Mouse (Mus musculus) forebrain, embryonic 16.5 days (tissue): ENCODE measurements around the gene Uspl1. TPM values are rescaled to one million over a fixed set of nuclear protein-coding genes. Genes with fewer than 3 reads are reported as not detected.

Experiments
- ATAC-seq: fragments of 200-750 bp; cut with Nextera tagmentation; 2 replicates; pipeline ENCODE4 v1.8.0; 2017; ENCODE audit warnings: mild to moderate bottlenecking, moderate library complexity
- H3K27ac ChIP-seq: fragments of 300-500 bp; sonication (generic); 2 replicates; pipeline ENCODE4 v1.5.1; 2014; ENCODE audit warnings: low read length, control low read depth
- H3K27me3 ChIP-seq: fragments of 300-500 bp; sonication (generic); replicated peaks from 2 replicates; pipeline ENCODE4 v1.6.1; 2014; ENCODE audit warnings: low read length; ENCODE audit not compliant: control insufficient read depth, insufficient read depth
- H3K36me3 ChIP-seq: fragments of 300-500 bp; sonication (generic); 2 replicates; pipeline ENCODE4 v1.6.1; 2014; ENCODE audit not compliant: control insufficient read depth, insufficient read depth
- H3K4me1 ChIP-seq: fragments of 300-500 bp; sonication (generic); replicated peaks from 2 replicates; pipeline ENCODE4 v1.6.1; 2014; ENCODE audit warnings: low read length; ENCODE audit not compliant: control insufficient read depth, insufficient read depth
- H3K4me2 ChIP-seq: fragments of 300-500 bp; sonication (generic); 2 replicates; pipeline ENCODE4 v1.6.1; 2014; ENCODE audit warnings: mild to moderate bottlenecking, low read length, control low read depth
- H3K4me3 ChIP-seq: fragments of 300-500 bp; sonication (generic); replicated peaks from 2 replicates; pipeline ENCODE4 v1.5.1; 2014; ENCODE audit warnings: mild to moderate bottlenecking, low read length, control low read depth
- H3K9ac ChIP-seq: fragments of 300-500 bp; sonication (generic); replicated peaks from 2 replicates; pipeline ENCODE4 v1.6.1; 2014; ENCODE audit warnings: low read depth, low read length, control low read depth
- H3K9me3 ChIP-seq: fragments of 300-500 bp; sonication (generic); 2 replicates; pipeline ENCODE4 v1.6.1; 2016; ENCODE audit warnings: low read length; ENCODE audit not compliant: control insufficient read depth
- WGBS: fragments of 180-500 bp; shearing (Covaris S2); extraction: QIAGEN DNeasy Blood & Tissue Kit; methylation state at CpG from one replicate; pipeline ENCODE4 v1.1.7; 2014; 5-methylcytosine and 5-hydroxymethylcytosine counted together
- polyA plus RNA-seq: library from polyadenylated mRNA; unstranded; fragments of >200 nt; fragmentation: Nextera tagmentation; extraction: Ambion mirVana; gene quantifications from 2 replicates; pipeline ENCODE4 v1.2.1, GENCODE M21; 2015

The Uspl1 gene
- polyA plus RNA-seq, 1 experiment from 2014 or later = 56.0 TPM

GRCm38 (mm10) chr5:149202941-149203340 lies 18.8 kb downstream of the Uspl1 start:
- Histone ChIP-seq H3K9ac (no peak overlapping the region), H3K4me2 (no peak overlapping the region), H3K27ac (no peak overlapping the region), H3K4me3 (no peak overlapping the region), H3K9me3 (no peaks in the 10 kb centered on the region), H3K36me3 (peaks cover 31% of the 10 kb centered on the region), H3K27me3 (no peaks in the 10 kb centered on the region), H3K4me1 (no peaks in the 10 kb centered on the region)
- 77% methylated on average over 5 of the region's 5 CpGs for WGBS
- no peak for ATAC-seq

DNA sequence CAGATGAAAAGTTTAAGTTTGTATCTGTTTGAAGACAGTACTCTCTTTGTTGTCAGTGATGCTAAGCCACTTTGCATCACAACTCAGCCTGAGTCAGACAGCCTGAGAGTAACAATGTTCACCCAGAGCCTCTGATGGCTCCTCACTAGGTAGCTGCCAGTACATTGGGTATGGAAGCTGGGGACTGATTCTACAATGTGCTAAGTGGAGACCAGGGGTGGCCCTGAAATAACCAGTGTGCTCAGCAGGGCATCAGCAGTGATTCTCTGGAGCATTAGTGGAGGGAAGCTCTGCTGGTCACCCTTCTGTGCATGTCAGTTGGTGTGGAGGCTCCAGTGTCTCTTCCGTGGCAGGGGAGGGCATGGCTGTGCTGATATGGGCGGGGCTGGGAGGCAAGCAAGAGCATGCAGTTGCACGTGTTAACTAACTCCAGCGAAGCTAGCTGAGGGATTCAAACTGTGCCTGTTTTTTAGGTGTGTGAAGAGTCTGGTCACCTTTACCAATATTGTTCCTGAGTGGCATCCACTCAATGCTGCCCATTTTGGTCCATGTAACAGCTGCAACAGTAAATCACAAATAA lies 19.7 kb downstream of the Uspl1 start:
- H3K9ac ChIP-seq = no peak overlapping the region
- H3K9me3 ChIP-seq = no peaks in the 10 kb centered on the region
- H3K36me3 ChIP-seq = peaks cover 31% of the 10 kb centered on the region
- H3K27me3 ChIP-seq = no peaks in the 10 kb centered on the region
- no peak for ATAC-seq
- no peak overlapping the region for H3K4me2 ChIP-seq
- no peaks in the 10 kb centered on the region for H3K4me1 ChIP-seq
- no peak overlapping the region for H3K4me3 ChIP-seq
- 96% methylated on average over 4 of the region's 4 CpGs for WGBS
- no peak overlapping the region for H3K27ac ChIP-seq

DNA sequence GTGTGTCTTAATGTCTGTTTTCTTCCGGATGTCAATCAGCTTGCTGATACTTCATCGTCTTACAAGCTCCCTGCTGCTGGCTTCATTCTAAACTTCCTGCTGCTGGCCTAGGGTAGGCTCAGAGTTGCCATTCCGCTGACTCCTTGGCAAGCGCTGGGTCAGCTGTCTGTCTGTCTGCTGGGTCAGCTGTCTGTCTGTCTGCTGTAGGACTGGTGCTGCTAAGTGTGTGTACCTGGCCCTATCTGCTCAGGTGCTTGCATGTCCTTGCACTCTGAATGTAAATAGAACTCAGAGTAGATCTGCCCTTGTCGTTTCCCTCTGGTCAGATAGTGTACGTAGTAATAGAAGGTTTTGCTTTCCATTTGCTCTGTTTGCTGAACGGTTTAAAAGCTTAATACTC lies 20.7 kb downstream of the Uspl1 start:
- Histone ChIP-seq H3K4me2 (no peak overlapping the region), H3K4me3 (no peak overlapping the region), H3K4me1 (no peaks in the 10 kb centered on the region), H3K27me3 (no peaks in the 10 kb centered on the region), H3K9ac (no peak overlapping the region), H3K36me3 (peaks cover 32% of the 10 kb centered on the region), H3K27ac (no peak overlapping the region), H3K9me3 (no peaks in the 10 kb centered on the region)
- no peak for ATAC-seq
- 93% methylated on average over 7 of the region's 7 CpGs for WGBS

DNA sequence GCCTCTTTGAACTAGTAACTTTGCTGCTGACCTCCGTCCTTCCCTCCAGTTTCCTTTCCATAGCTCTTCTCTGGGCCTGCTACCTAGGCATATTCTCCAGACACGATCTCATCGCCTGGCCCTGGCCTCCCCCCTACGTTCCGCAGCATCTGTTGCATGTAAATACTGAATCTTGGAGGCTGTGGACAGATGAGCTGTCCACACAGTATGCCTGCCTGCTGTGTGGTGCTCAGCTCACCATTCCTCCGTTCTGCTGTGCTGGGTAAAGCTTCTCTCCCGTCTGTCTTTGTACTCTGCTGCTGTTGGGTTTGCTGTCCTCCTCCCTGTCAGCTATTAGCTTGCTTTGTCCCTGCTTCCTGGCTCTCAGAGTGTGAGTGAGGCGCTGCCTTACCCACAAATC lies 21.1 kb downstream of the Uspl1 start:
- Histone ChIP-seq H3K27me3 (no peaks in the 10 kb centered on the region), H3K36me3 (peaks cover 33% of the 10 kb centered on the region), H3K4me3 (no peak overlapping the region), H3K27ac (no peak overlapping the region), H3K9me3 (no peaks in the 10 kb centered on the region), H3K9ac (no peak overlapping the region), H3K4me1 (no peaks in the 10 kb centered on the region), H3K4me2 (no peak overlapping the region)
- ATAC-seq = no peak
- 90% methylated on average over 8 of the region's 8 CpGs for WGBS

DNA sequence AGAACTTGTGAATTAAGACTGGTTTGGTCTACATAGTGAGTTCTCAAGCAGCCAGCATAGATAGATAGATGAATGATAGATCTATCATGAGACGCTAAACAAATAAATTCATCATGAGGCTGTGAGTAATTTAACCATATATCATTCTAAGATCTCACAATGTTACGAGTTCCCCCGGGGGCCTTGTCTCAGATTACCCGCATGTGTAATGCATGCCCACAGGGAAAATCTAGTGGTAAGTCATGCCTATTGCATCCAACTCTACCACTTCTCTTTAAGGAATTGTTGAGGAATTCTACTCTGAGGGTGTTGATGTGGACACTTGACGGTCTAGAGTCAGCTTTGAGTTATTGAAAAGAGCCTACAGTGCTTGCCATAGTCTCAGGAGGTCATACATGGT lies 22.1 kb downstream of the Uspl1 start:
- H3K36me3 ChIP-seq = peaks cover 40% of the 10 kb centered on the region
- no peak overlapping the region for H3K4me2 ChIP-seq
- no peaks in the 10 kb centered on the region for H3K4me1 ChIP-seq
- 97% methylated on average over 5 of the region's 5 CpGs for WGBS
- no peaks in the 10 kb centered on the region for H3K9me3 ChIP-seq
- no peak overlapping the region for H3K9ac ChIP-seq
- no peak for ATAC-seq
- no peak overlapping the region for H3K27ac ChIP-seq
- no peaks in the 10 kb centered on the region for H3K27me3 ChIP-seq
- H3K4me3 ChIP-seq = no peak overlapping the region

GRCm38 (mm10) chr5:149207661-149208060 lies 23.5 kb downstream of the Uspl1 start:
- Histone ChIP-seq H3K36me3 (peaks cover 37% of the 10 kb centered on the region), H3K4me1 (no peaks in the 10 kb centered on the region), H3K4me3 (no peak overlapping the region), H3K27ac (no peak overlapping the region), H3K4me2 (no peak overlapping the region), H3K9me3 (no peaks in the 10 kb centered on the region), H3K9ac (no peak overlapping the region), H3K27me3 (no peaks in the 10 kb centered on the region)
- WGBS = 84% methylated on average over 6 of the region's 6 CpGs
- ATAC-seq = no peak

DNA sequence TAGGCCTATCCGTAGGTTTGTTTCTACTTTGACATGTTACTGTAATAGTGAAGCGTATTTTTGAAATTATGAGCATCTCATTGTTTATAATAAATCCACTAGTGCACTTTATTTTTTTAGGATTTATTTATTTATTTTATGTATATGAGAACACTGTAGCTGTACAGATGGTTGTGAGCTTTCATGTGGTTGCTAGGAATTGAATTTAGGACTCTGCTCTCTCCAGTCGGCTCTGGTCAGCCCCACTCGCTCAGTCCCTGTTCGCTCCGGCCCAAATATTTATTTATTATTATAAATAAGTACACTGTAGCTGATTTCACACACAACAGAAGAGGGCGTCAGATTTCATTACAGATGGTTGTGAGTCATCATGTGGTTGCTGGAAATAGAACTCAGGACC lies 24.6 kb downstream of the Uspl1 start:
- no peak overlapping the region for H3K4me2 ChIP-seq
- H3K4me1 ChIP-seq = no peaks in the 10 kb centered on the region
- no peak overlapping the region for H3K27ac ChIP-seq
- H3K9me3 ChIP-seq = no peaks in the 10 kb centered on the region
- no peak overlapping the region for H3K9ac ChIP-seq
- WGBS = 90% methylated on average over 7 of the region's 7 CpGs
- no peaks in the 10 kb centered on the region for H3K27me3 ChIP-seq
- H3K4me3 ChIP-seq = no peak overlapping the region
- no peak for ATAC-seq
- peaks cover 34% of the 10 kb centered on the region for H3K36me3 ChIP-seq

DNA sequence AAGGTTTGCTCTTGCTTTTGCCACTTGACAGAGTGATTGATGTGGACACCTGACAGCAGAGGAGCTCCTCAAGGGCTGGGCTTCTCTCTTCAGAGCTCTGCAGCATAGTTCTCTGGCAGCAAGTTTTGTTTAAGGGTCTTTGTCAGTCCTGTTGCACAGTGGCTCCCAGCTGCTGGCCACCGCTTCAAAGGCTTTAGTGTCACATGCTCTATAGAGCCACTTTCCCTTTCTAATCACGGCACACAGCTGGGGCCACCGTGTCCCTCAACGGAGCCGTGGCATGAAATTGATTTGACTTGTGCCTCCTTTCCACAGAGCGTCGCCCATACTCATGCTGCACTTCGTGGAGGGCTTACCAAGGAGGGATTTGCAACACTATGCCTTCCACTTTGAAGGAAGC lies 25.2 kb downstream of the Uspl1 start:
- no peak overlapping the region for H3K4me2 ChIP-seq

DNA sequence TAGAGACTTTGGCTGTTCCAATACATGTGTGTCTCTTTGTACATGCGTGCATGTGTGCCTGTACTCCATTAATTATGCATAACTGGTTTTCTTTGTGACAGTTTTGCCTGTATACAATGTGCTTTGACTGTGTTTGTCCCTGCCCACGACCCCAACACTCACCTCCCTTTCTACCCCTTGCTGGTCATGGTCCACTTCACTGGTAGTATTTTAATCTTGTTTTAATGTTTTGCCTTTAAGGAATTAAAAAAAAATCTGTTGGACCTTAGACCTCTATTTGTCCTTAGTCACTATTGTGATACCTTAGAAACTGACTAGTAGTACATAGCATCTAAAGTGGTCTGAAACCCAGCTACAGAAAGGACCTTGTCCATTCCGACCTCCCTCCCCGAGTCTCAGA lies 26.9 kb downstream of the Uspl1 start:
- no peaks in the 10 kb centered on the region for H3K4me1 ChIP-seq
- no peaks in the 10 kb centered on the region for H3K9me3 ChIP-seq
- peaks cover 33% of the 10 kb centered on the region for H3K36me3 ChIP-seq
- H3K27me3 ChIP-seq = no peaks in the 10 kb centered on the region
- H3K9ac ChIP-seq = no peak overlapping the region
- H3K4me2 ChIP-seq = no peak overlapping the region
- H3K27ac ChIP-seq = no peak overlapping the region
- 76% methylated on average over 4 of the region's 4 CpGs for WGBS
- ATAC-seq = no peak
- H3K4me3 ChIP-seq = no peak overlapping the region

More for the DNA sequence above, 25.2 kb downstream of the Uspl1 start:
- Histone ChIP-seq H3K27ac (no peak overlapping the region), H3K4me1 (no peaks in the 10 kb centered on the region), H3K9ac (no peak overlapping the region), H3K27me3 (no peaks in the 10 kb centered on the region), H3K9me3 (no peaks in the 10 kb centered on the region), H3K4me3 (no peak overlapping the region), H3K36me3 (peaks cover 34% of the 10 kb centered on the region)
- ATAC-seq = no peak; the same call in 1 of the 2 replicates
- 52% methylated on average over 8 of the region's 8 CpGs for WGBS

DNA sequence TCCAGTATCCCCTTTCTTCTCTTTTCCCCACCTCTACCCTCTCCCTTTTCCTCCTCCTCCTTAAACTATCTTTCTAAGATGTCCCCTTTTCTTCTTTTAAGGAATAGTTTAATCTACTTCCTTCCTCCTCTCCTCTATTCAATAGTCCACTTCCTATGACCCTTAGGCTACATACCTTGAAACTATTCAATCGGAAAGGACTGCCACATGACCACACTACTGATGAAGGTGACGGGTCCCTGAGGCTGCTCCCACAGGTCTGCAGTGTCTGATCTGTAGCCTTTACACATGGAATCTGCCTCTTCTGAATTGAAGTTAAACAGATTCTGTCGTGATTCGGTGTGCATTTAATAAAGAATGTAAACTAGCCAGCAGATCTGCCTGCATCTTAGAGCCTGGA lies 28.7 kb downstream of the Uspl1 start:
- Histone ChIP-seq H3K9ac (no peak overlapping the region), H3K4me1 (no peaks in the 10 kb centered on the region), H3K4me2 (no peak overlapping the region), H3K36me3 (peaks cover 33% of the 10 kb centered on the region), H3K27ac (no peak overlapping the region), H3K9me3 (no peaks in the 10 kb centered on the region), H3K4me3 (no peak overlapping the region), H3K27me3 (no peaks in the 10 kb centered on the region)
- no peak for ATAC-seq
- 82% methylated on average over 4 of the region's 4 CpGs for WGBS
